Mouse (Mus musculus): ENCODE data around the gene S100a7a.

DNA sequence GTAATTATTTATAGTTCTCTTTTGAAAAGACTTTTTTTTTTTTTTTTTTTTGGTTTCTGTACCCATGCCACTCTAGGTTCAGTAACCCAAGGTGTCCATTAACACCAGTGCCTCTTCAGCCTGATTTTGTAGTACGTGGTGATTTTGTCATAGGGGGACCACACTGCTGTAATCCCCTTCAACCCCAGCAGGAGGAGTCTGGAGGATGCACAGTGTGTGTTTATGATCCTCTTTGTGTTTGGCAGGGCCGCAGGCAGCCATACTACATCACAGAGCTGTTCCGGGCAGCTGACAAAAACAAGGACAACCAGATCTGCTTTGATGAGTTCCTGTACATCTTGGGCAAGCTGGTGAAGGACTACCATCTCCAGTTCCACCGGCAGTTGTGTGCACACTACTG lies 3.6 kb downstream of the S100a7a start:
- TF ChIP-seq CTCF (IDR thresholded peaks at IDR 0.05; ENCODE audit: control insufficient read depth, insufficient read depth, insufficient read length) (no peak), USF1 (IDR thresholded peaks at IDR 0.05; ENCODE audit: low read depth) (no peak), CEBPB (IDR thresholded peaks at IDR 0.05; ENCODE audit: low read depth) (no peak), MAX (IDR thresholded peaks at IDR 0.05) (no peak)
